Mouse (Mus musculus): Measurements from ENCODE around the gene Gm3402.
"Not testable (repeated sequence)": the region's sequence is repeated elsewhere in the genome, so short reads cannot be mapped to it uniquely, and the experiment has no call there.

GRCm38 (mm10) chr5:146479564-146479963 is 34.4 kb upstream of the Gm3402 start:
- TF ChIP-seq E2F4 (IDR thresholded peaks at IDR 0.05; ENCODE audit: borderline replicate concordance, low read depth, low read length); HCFC1 (IDR thresholded peaks at IDR 0.05; ENCODE audit: low read depth, low read length); ETS1 (IDR thresholded peaks at IDR 0.05; ENCODE audit: low read depth, low read length); NELFE (IDR thresholded peaks at IDR 0.05; ENCODE audit: low read depth, low read length); ZMIZ1 (IDR thresholded peaks at IDR 0.05; ENCODE audit: low read depth, low read length): not testable (repeated sequence)
- peak; percentile 28 to 59 (median 51); a peak in 5 of 6 replicates for TF ChIP-seq CTCF (IDR thresholded peaks at IDR 0.05 in 2 of 3, conservative IDR thresholded peaks at IDR 0.05 in 1 of 3; ENCODE audit: control insufficient read depth in 1 of 3, insufficient read depth in 1 of 3, low read depth in 2 of 3, low read length in 3 of 3, poor library complexity in 1 of 3, severe bottlenecking in 1 of 3)
